Mouse (Mus musculus) gastrocnemius, adult 8-10 months (tissue): ENCODE data around the gene Anp32e. TPM values are rescaled to one million over a fixed set of nuclear protein-coding genes. Genes with fewer than 3 reads are reported as not detected.
"Not testable (repeated sequence)": the region's sequence is repeated elsewhere in the genome, so short reads cannot be mapped to it uniquely, and the experiment has no call there.

Experiments
- DNase-seq, 2 experiments: peaks; one replicate each; pipeline ENCODE4 v3.0.0; 2022; ENCODE audit warnings: low spot score in 2 of 2
- total RNA-seq, 4 experiments: library from RNA; stranded (reverse); gene quantifications; 2 replicates each; pipeline ENCODE4 v1.2.4; 2022

The Anp32e gene
- total RNA-seq, 4 experiments from 2014 or later: 76.8 to 106 (median 90.5) TPM

GRCm38 (mm10) chr3:95972251-95972872 is 43.3 kb downstream of the Anp32e start:
- no peak for DNase-seq

- DNase-seq: no peak
Measured at GRCm38 (mm10) chr3:95972873-95973634, 44.0 kb downstream of the Anp32e start.

GRCm38 (mm10) chr3:95977079-95977478 is 48.0 kb downstream of the Anp32e start:
- no peak for DNase-seq

GRCm38 (mm10) chr3:95977587-95977986 is 48.5 kb downstream of the Anp32e start:
- not testable (repeated sequence) for DNase-seq

- DNase-seq: no peak
Measured at GRCm38 (mm10) chr3:95978265-95978664, 49.2 kb downstream of the Anp32e start.

GRCm38 (mm10) chr3:95980276-95980970 is 51.4 kb downstream of the Anp32e start:
- DNase-seq: no peak

GRCm38 (mm10) chr3:95982129-95982528 is 53.1 kb downstream of the Anp32e start:
- no peak for DNase-seq

GRCm38 (mm10) chr3:95985209-95986000 is 56.4 kb downstream of the Anp32e start:
- peak in 1 of 2 experiments; percentile 40 for DNase-seq

GRCm38 (mm10) chr3:95986001-95986622 is 57.1 kb downstream of the Anp32e start:
- no peak for DNase-seq

- no peak for DNase-seq
Measured at GRCm38 (mm10) chr3:95986984-95987383, 57.9 kb downstream of the Anp32e start.

- no peak for DNase-seq
Measured at GRCm38 (mm10) chr3:95987386-95988110, 58.5 kb downstream of the Anp32e start.

- no peak for DNase-seq
Measured at GRCm38 (mm10) chr3:95988138-95988537, 59.1 kb downstream of the Anp32e start.

GRCm38 (mm10) chr3:95988969-95989368 is 59.9 kb downstream of the Anp32e start:
- peak; percentile 46 to 65 for DNase-seq

GRCm38 (mm10) chr3:95990413-95990941 is 61.4 kb downstream of the Anp32e start:
- DNase-seq: no peak

GRCm38 (mm10) chr3:95992990-95993603 is 64.1 kb downstream of the Anp32e start:
- DNase-seq: no peak

GRCm38 (mm10) chr3:95993881-95994280 is 64.8 kb downstream of the Anp32e start:
- DNase-seq: no peak

GRCm38 (mm10) chr3:95994381-95994846 is 65.4 kb downstream of the Anp32e start:
- DNase-seq: no peak

GRCm38 (mm10) chr3:95994975-95995801 is 66.1 kb downstream of the Anp32e start:
- no peak for DNase-seq
